Mouse (Mus musculus) T-cell, adult 2 months (primary cell): ENCODE data around the gene Gkn2.

ENCODE experiments used
- DNase-seq: peaks from one replicate; pipeline ENCODE4 v3.0.0; 2022; ENCODE audit warnings: low spot score

Gkn2 gene

GRCm38 (mm10) chr6:87399886-87400566 is 26.9 kb downstream of the Gkn2 start:
- DNase-seq = peak; percentile 41

DNA sequence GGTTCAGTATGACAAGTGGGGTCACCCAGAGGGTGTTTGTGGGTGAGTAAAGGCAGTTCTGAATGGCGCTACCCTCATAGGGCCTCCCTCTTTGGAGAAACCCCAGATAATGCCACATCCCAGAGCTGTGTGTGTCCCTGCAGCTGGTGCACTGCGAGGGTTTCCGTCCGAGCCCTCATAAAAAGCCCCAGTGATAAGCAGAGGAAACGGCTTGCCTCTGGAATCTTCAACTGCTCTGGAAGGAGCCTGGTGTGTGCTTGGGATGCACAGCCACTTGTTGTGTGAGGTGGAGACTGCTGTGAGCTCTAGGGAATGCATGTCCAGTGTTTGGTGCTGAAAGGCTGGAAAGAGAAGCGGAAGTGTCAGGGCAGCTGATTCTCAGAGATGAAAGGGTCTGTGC is 28.3 kb downstream of the Gkn2 start:
- no peak for DNase-seq

DNA sequence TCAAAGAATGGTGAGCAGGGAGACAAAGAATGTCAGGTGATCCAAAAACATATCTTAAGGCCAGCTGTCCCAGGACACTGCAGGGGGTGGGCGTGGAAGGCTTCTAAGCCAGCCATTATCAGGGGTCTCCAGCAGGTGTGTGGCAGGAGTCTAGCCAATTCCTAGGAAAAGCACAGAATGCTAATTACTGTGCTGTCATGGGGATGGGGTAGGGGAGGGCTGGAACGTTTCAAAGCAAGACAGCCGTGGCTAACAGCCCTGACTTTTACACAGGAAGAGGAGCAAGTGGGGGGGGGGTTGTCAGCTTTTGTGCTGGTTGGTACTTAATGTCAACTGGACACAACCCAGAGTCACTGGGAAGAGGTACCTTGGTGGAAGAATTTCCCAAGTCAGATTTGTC is 38.9 kb downstream of the Gkn2 start:
- DNase-seq = no peak

DNA sequence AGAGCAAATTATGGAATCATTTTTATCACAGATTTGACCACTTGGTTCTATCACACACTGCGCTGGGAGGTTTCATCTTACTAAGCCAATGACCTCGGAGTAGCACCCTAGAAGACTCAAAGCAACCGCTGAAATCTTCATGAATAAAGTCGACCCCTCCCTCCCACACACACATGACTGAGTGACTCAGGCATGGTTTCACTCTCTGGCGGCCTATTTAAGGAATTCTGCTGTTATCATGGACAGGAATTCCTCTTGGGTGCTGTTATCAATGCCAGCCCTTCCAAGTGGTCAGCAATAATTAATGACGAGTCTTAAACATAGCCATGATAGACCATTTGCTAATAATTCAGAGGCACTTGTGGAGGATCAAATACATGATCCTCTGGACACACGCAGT is 49.1 kb downstream of the Gkn2 start:
- no peak for DNase-seq

GRCm38 (mm10) chr6:87424037-87424816 is 51.1 kb downstream of the Gkn2 start:
- DNase-seq = no peak

GRCm38 (mm10) chr6:87426954-87427353 is 53.8 kb downstream of the Gkn2 start:
- no peak for DNase-seq

DNA sequence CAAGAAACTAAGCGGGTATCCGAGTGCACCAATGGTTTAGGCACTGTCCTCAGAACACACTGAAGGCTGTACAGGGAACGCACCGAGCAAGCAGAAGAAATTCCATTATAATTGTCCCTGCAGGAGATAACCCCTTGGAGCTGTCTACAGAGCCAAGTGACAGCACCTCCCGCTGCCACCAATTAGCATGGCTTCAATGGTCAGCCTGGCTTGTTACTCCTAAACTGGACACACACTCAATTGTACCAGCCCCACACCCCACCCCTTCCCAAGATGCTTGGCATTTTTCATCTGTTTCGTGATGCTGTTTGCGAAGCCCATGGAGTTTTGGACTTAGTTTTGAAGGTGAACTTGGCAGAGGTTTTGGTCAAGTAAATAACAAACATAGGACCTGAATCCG is 54.5 kb downstream of the Gkn2 start:
- no peak for DNase-seq

DNA sequence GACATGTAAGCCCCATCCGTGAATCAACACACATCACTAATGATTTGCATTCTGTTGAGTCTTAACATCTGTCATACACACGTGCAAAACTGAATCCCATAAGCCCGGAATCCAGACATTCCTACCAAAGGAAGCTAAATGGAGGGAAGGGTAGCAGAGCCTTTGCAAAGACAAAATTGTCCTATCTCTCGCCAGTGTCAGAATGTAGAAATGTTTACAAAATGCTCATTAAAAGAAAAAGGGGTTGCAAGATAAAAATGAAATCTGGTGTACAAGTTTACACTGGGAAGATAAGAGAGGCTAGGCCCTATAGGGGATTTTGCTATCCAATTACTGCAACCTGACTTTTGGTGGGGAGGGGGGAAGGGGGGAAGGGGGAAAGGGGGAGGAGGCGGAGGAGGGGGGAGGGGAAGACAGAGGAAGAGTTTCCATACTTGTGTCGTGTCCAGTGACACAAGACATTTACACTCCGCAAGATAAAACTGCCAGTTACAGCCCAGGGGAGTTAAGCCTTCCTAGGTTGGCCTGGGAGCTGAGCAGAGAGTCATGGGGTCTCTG is 55.4 kb downstream of the Gkn2 start, which contains the start of gene Bmp10:
Gene Bmp10, plus strand, starts transcription at position 508 of the 558 bp plus-strand sequence.
- DNase-seq = no peak
